Mouse (Mus musculus): ENCODE measurements around the gene Ppm1n. TPM values are rescaled to one million over a fixed set of nuclear protein-coding genes. Genes with fewer than 3 reads are reported as not detected.

The Ppm1n gene
- total RNA-seq, 2 experiments from 2014 or later = not detected

DNA sequence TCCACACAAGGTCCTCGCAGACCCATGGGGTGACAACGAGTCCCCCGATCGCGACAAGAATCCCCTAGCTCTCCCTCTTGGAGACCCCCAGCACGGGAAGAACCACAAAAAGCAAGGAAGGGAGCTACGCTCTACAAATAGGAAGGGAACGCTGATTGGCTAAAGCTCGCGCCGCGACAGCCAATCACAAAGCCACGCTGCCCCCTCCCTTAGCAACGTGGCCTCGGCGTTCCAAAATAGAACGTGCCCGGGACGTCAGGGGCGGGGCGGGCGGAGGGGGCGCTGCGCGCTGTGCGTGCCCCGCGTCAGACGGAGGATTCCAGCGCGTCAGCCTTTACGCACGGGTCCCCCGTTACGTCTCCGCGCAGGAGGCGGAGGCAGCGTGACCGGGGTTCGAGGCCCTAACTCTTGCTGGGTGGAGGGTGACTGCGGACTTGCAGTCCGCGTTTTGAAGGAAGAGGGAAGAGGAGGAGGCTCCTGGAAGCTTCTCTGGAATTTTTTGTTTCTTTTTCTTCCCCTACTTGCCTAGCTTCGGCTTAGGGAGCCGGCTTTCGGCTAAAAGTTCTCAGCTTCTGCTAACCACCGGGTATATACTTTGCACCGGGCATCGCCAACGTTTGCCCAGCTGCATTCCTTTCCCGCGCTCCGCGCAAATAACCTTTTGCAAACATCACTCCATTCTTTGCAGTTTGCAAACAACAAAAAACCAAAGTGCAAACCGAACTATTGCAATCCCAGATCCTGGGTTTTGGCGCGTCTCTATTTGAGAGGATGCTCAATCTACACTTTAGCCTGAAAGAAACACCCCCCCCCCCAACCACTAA lies 28.8 kb upstream of the Ppm1n start:
- ATAC-seq (replicated peaks; ENCODE audit: low FRiP score, low TSS enrichment, poor library complexity, severe bottlenecking) = peak; percentile 80

DNA sequence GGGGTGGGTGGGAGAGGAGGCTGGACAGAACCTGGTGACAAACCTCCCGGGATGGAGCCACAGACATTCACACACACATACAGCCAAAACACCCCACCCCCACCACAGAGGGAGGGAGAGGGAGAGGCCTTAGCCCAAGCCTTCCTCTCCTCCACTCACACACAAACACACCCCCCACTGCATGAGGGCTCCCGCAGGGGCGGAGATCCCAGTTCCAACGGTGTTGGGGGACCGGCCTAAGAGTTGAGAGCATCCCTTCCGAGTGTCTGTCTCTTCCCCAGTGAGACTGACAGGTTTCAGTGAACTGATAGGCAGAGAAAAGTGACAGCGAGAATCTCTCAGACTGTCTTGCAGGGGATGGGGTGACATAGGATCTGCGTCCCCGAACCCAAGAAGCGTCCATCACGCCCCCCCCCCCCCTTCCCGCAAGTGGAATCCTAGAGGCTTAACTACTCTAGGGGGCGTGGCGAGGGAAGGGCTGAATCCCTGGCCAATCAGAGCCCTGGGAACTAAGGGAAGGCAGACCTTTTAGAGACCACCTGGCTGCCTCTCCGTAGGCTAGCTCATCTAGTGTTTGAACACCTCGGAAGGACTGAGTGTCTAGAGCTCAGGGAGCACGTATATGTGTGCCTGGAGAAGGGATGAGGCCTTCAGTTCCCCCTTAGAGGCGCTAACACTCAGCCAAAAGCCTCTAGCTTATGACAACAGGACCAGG lies 28.0 kb upstream of the Ppm1n start:
- ATAC-seq (replicated peaks; ENCODE audit: low FRiP score, low TSS enrichment, poor library complexity, severe bottlenecking) = peak; percentile 15

DNA sequence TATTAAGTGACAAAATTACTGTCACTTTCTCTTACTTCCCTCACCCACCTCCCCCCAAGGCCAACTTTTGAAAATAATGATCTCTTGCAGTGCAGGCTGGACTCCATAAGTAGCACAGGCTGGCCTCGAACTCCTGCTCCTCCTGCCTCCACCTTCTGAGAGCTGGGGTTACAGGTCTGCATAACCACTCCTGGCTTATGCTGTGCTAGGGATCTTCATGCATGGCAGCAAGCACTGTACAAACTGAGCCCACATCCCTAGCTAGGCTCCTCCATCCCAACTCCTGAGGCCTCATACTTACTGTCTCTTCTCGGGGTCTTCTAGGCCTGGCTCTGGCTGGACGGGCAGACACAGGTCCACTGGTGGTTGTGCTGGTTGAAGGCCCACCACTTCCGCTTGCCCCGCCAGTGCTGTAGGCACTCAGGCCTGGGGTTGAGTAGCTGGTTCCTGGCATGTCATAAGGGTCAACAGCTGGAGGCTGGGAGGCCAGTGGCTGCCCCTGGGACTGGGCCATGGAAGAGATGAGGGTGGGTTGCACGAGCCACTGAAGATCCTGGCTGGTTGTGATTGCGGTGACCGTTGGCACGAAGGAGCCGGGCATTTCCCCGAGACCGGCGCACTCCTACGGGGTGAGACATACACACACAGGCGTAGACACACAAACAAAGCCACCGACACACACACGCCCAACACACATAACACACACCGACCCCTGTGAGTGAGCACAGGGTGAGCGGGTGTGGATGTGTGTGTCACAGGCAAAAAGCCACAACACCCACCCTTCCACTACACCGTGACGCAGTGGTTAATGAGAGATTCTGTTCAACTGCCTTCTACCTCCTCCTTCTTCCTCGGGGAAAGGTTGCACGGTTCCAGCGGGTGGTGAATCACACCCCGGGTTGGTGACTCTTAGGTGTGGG lies 27.2 kb upstream of the Ppm1n start:
- no peak for ATAC-seq (replicated peaks; ENCODE audit: low FRiP score, low TSS enrichment, poor library complexity, severe bottlenecking)

DNA sequence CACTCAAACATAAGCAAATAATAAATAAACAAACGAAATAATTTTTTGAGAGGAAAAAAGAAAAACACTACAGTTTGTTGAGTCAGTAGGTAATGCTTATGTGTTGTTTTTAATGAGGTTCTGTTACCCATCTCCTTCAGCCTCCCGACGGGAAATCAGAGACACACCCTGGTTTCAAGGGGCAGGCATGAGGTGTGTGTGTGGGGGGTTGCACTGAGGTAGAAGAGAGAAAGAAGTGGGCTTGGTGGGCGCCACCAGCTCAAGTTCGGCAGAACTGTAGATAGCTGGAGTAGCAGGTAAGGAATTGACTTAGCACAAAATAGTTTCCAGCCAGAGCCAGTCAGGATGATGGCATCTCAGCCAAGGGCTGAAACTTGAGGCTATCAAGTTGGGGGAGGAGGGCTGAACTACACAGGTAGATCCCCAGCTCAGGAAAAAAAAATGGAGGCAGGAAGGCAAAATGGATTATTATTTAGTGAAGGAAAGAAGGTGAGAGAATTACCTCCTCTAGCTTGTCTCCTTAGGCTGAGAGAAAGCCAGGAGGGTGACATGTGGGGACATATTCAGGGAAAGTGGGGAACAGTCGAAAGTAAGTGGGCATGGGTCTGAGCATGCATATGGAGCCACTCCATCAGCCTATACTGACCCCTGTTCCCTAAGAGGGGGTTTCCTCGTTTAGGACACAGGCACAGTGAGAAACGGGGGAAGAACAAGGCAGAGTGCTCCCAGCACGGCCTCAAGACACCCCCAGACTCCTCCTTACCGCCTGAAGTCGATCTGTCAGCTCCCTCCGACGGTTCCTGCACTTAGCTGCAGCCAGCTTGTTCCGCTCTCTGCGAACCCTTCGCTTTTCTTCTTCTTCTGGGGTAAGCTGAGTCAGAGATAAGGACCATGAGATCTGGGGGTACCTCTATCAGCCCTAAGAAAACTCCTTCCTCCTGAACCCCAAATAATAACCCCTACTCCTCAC lies 26.2 kb upstream of the Ppm1n start:
- ATAC-seq (replicated peaks; ENCODE audit: low FRiP score, low TSS enrichment, poor library complexity, severe bottlenecking) = no peak

DNA sequence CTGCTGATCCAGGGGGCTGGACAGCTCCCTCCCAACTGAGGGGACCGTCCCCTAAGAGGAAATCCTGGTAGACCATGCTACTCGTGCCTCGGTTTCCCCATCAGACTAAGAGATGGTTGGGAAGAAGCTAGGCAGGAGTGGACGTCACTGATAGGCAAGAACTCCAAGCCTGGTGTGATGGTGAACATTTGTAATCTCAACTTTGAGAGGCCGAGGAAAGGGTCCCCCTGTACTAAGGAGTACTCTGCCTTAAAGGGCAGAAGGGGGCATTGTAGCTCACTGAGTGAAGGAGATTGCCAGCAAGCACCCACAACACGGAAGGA lies 25.5 kb upstream of the Ppm1n start:
- ATAC-seq (replicated peaks; ENCODE audit: low FRiP score, low TSS enrichment, poor library complexity, severe bottlenecking) = no peak

DNA sequence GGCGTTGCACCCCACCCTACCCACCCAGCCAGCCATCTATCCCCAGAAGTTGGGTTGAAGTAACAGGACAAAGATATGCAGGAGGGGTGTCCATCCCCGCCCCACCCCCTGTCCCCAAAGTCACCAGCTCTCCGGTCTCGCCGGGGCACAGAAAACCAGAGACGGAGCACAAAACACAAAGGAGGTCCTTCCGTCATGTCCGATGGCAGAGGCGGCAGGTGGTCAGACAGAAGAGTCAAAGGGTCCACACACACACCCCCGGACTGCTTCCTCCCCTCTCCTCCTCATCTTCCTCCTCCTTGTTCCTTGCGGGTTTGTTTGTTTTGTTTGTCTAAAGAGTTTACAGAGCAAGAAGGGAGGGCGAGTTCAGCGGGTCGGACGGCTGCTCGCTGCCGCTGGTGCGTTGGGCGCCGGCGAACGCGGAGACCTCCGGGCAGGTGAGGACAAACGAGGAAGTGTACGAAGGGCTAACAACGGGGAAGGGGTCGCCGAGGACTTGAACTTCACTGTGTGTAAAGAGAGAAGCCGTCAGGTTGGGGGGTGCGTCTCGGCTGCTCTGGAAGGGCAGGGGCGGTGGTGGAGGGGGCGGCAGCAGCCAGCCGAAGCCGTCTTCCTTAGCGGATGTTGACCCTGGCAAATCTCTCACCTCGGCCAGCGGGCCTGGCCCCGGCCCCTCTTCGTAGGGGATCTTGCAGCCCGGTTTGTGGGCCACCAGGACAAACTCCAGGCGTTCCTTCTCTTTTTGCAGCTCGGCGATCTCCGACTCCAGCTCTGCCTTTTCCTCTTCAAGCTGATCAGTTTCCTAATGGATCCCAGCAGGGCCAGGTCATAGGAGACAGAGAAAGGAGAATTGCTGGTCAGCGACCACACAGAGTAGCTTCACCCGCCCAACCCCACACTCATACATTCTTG lies 24.9 kb upstream of the Ppm1n start:
- ATAC-seq (replicated peaks; ENCODE audit: low FRiP score, low TSS enrichment, poor library complexity, severe bottlenecking) = no peak

DNA sequence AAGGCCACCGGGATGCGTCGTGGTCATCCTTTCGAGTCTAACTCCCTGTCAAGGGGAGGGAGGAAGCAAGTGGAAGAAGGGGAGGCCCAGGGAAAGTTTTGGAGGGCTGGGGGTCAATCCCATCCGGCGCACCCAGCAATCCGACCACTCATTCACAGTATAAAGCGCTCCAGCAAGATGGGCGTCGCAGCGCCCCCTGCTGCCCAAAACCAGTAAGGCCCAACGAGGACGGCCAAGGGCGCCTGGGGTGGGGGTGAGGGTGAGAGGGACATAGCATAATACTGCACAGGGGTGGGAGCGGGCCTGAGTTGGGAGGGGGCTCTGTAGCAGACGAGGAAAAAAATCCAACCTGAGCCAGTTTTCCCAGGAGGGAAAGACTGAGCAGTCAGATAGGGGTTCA lies 23.9 kb upstream of the Ppm1n start:
- no peak for ATAC-seq (replicated peaks; ENCODE audit: low FRiP score, low TSS enrichment, poor library complexity, severe bottlenecking)

DNA sequence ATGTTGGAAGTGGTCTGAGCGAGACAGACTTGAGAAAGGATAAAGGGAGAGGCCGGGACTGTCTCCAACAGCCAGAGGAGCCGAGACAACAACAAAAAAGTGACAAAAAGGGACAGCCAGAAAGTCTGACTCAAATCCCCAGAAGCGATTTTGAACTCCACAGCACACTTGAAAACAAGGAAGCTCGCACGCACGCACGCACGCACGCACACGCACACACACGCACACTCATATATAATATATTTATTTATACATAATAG lies 23.1 kb upstream of the Ppm1n start:
- no peak for ATAC-seq (replicated peaks; ENCODE audit: low FRiP score, low TSS enrichment, poor library complexity, severe bottlenecking)

DNA sequence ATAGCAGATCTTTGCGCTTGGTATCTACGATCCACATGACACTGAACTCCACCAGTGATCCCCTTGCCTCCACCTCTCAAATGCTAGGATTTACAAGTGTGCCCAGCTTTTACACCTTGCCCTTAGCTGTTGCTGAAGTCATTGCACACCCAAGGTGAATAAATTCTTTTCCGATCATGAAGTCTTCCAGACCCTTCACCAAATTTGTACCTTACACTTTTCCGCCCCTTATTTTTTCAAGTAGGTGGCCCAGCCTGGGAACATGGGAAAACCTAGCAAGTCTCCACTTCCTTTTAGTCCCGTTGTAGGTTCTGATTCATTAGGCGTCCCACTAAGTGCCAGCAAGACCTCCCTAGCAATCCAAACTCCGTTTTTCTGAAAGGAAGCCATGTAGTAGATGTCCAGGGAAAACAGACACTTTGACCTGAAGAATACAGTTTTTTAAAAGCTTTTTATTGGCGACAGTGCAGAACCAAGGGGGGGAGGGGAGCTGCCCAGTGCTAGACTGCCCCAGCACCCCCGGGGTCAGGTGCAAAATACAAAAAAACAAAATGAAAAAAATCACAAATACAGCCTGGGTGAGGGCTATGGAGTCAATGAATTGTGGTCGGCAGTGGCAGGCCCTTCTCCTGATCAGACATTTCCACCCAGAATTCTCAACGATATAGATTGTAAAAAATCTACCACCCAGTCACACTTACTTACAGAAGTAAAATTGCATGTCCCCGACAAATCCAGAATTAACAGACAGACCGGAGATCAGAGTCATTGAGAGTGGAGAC lies 22.6 kb upstream of the Ppm1n start:
- ATAC-seq (replicated peaks; ENCODE audit: low FRiP score, low TSS enrichment, poor library complexity, severe bottlenecking) = no peak

DNA sequence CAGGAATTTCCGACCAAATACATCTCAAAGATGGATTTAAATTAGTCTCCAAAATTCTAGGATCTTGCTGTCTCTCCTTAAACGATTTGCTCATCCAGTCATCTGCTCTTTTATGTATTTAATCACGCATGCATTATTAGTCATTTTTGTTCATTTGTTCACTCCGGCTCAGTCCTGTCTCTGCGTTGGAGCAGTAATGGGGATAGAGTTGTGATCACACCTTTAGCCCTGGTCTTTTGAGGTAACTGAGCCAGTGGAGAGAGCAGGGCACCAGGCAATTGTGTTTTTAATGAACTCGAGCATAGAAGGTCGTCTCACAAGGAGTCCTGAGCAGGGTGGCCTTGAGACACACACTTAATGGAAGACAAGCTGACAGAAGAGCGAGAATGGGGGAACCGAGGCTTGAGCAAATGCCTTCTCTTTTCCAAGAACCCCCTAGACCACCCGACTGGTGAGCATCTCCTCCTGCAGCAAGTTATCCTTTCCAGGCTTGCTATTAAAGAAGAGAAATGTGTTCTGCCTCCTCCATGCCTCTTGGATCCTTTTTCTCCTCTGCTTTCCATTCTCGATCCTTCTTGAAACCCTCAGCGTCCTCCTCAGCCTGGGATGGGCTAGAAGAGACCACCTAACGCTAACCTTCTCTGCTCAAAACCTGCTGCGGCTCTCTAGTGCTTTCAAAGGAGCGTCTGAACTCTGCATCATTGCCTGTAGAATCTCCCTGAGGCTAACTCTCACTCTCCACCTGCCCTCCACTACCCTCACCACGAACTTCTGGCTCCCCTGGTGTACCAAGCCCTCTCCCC lies 21.8 kb upstream of the Ppm1n start:
- no peak for ATAC-seq (replicated peaks; ENCODE audit: low FRiP score, low TSS enrichment, poor library complexity, severe bottlenecking)

DNA sequence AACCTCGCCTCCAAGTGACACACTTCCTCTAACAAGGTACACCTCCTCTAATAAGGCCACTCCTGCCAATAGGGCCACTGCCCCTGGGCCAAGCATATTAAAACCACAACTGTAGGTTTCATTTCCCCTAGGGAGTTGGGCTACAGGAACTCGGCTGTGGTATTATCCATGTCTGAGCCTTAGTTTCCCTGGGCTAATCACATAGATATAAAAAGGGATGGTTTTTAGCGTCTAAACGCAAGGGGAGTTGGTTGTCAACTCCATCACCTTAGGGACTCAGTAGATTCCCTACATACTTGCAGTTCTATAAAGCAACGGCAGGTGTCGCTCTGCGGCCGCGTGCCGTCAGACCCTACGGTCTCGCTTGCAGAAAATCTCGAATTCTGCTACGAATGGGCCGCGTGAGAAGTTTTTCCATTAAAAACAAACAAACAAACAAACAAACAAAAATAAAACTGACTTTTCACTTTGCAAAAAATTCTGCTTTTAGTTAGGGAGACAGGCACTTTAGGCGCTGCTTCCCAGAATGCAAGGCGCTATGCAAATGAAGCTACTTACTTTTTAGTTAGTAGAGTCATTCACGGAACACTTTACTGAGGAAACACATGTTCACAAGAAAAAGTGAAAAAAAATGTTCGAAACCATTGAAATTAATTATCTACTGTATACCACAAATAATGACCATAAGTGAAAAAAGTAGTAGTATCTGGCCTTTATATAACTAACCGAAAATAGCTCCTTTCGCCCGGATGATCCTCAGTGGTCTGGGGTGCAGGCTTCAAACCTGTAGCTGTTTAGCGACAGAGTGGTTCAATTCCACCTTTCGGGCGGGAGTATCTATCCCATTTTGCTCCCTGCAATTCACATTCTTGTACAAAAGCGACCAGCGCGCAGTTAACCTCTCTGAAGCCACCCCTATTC lies 20.9 kb upstream of the Ppm1n start:
- peak; percentile 56 for ATAC-seq (replicated peaks; ENCODE audit: low FRiP score, low TSS enrichment, poor library complexity, severe bottlenecking)

DNA sequence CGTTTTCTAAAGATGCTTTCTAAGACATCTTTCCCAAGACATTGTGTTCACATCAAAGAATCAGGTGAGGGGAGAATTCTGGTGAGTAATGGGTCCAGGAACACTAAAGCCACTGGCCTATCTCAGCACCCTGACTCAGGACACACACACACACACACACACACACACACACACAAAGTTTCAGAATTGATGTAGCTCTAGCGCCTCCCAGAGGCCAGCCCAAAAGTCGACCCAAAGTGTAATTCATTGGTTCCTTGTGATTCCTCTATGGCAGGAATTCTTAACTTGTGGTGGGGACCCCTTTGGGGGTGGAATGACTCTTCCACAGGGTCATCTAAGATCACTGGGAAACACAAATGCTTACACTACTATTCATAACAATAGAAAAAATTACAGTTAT lies 19.3 kb upstream of the Ppm1n start:
- no peak for ATAC-seq (replicated peaks; ENCODE audit: low FRiP score, low TSS enrichment, poor library complexity, severe bottlenecking)

DNA sequence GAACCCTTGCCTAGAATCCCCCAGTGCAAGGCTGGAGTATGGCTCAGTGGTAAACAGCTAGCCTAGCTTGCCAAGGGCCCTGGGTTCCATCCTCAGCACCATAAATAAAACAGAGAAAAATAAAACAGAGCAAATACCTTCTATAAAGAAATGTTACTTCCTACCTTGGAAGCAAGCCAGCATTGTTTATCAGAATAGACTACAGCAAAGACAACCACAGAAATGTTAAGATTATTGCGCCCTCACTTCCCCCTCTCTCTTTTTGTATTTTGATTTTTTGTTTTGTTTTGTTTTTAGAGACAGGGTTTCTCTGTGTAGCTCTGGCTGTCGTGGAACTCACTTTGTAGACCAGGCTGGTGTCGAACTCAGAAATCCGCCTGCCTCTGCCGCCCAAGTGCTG lies 17.9 kb upstream of the Ppm1n start:
- no peak for ATAC-seq (replicated peaks; ENCODE audit: low FRiP score, low TSS enrichment, poor library complexity, severe bottlenecking)

DNA sequence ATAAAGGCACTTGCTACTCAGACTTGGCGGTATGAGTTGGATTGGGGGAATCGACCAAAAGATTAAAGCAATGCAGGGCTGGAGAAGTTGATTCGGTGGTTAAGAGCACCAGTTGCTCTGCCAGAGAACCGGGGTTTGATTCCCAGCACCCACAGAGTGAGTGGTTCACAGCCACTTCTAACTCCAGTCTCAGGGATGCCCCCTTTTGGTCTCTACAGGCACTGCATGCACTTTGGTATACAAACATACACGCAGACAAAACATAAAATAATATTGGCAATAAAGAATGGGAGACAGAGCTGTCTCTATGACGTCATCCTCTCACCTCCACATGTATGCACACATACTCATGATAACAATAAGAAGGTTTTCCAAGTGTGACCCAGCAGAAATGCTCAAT lies 17.2 kb upstream of the Ppm1n start:
- ATAC-seq (replicated peaks; ENCODE audit: low FRiP score, low TSS enrichment, poor library complexity, severe bottlenecking) = no peak

DNA sequence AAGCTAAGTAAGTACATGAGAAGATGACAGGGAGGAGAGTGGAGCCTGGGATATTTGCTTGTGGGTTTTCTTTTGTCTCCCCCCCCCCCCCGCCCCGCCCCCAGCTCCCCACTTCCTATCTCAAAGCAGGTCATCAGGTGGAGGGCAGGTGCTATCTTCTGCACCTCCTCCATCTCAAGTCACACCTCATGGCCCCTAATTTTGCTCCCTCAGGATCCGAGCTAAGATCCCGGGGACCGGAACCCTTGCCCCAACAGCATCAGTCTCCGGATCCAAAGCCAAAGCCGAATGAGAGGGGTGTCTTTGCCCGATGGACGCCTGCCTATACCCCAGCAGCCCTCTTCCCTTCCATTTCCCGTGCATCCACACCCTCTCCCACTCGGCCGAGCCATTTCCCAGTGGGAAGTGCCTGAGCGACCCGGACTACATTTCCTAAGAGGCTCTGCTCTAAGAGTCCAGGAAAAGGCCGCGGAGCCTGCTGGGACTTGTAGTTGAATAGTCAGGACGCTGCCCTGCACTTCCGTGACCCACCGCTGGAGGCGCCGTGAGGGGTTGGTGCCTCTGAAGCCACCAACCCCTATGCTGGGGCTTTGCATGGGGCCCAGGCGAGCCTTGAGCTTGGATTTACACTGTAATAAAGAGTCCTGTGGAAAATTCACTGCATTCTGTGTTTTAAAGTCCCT lies 15.8 kb upstream of the Ppm1n start:
- peak; percentile 82 for ATAC-seq (replicated peaks; ENCODE audit: low FRiP score, low TSS enrichment, poor library complexity, severe bottlenecking)

All from megakaryocyte-erythroid progenitor cell, adult 5-6 weeks (primary cell).